Mouse (Mus musculus) forebrain, embryonic 16.5 days (tissue): Measurements from ENCODE around the gene Fam76a. TPM values are rescaled to one million over a fixed set of nuclear protein-coding genes. Genes with fewer than 3 reads are reported as not detected.

Experiments
- ATAC-seq: fragments of 200-750 bp; cut with Nextera tagmentation; 2 replicates; pipeline ENCODE4 v1.8.0; 2017; ENCODE audit warnings: mild to moderate bottlenecking, moderate library complexity
- H3K27ac ChIP-seq: fragments of 300-500 bp; sonication (generic); 2 replicates; pipeline ENCODE4 v1.5.1; 2014; ENCODE audit warnings: low read length, control low read depth
- H3K27me3 ChIP-seq: fragments of 300-500 bp; sonication (generic); replicated peaks from 2 replicates; pipeline ENCODE4 v1.6.1; 2014; ENCODE audit warnings: low read length; ENCODE audit not compliant: control insufficient read depth, insufficient read depth
- H3K36me3 ChIP-seq: fragments of 300-500 bp; sonication (generic); 2 replicates; pipeline ENCODE4 v1.6.1; 2014; ENCODE audit not compliant: control insufficient read depth, insufficient read depth
- H3K4me1 ChIP-seq: fragments of 300-500 bp; sonication (generic); replicated peaks from 2 replicates; pipeline ENCODE4 v1.6.1; 2014; ENCODE audit warnings: low read length; ENCODE audit not compliant: control insufficient read depth, insufficient read depth
- H3K4me2 ChIP-seq: fragments of 300-500 bp; sonication (generic); 2 replicates; pipeline ENCODE4 v1.6.1; 2014; ENCODE audit warnings: mild to moderate bottlenecking, low read length, control low read depth
- H3K4me3 ChIP-seq: fragments of 300-500 bp; sonication (generic); replicated peaks from 2 replicates; pipeline ENCODE4 v1.5.1; 2014; ENCODE audit warnings: mild to moderate bottlenecking, low read length, control low read depth
- H3K9ac ChIP-seq: fragments of 300-500 bp; sonication (generic); replicated peaks from 2 replicates; pipeline ENCODE4 v1.6.1; 2014; ENCODE audit warnings: low read depth, low read length, control low read depth
- H3K9me3 ChIP-seq: fragments of 300-500 bp; sonication (generic); 2 replicates; pipeline ENCODE4 v1.6.1; 2016; ENCODE audit warnings: low read length; ENCODE audit not compliant: control insufficient read depth
- WGBS: fragments of 180-500 bp; shearing (Covaris S2); extraction: QIAGEN DNeasy Blood & Tissue Kit; methylation state at CpG from one replicate; pipeline ENCODE4 v1.1.7; 2014; 5-methylcytosine and 5-hydroxymethylcytosine counted together
- polyA plus RNA-seq: library from polyadenylated mRNA; unstranded; fragments of >200 nt; fragmentation: Nextera tagmentation; extraction: Ambion mirVana; gene quantifications from 2 replicates; pipeline ENCODE4 v1.2.1, GENCODE M21; 2015

The Fam76a gene
- polyA plus RNA-seq, 1 experiment from 2014 or later, result 51.0 TPM

DNA sequence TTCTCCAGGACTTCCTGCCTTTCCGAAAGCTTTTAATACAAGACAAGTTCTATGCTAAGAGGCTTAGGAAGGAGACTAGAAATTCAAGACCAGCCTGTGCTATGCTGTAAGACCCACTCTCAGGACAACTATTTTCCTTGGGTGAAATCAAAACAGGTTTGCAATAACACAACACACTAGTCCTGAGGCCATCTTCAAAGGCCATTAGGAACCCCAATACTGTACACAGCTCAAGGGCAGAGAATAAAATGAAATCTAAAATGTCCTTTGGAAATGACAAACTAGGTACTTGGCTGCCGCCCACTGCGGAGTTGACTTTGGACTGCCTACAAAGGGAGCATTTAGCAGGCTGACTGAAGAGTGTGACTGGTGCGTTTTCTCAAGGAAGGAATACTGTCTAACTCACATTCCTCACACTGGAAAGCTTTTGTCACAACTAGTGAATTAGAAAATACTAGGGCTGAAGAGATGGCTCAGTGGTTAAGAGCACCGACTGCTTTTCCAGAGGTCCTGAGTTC is 16.5 kb downstream of the Fam76a start:
- ATAC-seq, result no peak

DNA sequence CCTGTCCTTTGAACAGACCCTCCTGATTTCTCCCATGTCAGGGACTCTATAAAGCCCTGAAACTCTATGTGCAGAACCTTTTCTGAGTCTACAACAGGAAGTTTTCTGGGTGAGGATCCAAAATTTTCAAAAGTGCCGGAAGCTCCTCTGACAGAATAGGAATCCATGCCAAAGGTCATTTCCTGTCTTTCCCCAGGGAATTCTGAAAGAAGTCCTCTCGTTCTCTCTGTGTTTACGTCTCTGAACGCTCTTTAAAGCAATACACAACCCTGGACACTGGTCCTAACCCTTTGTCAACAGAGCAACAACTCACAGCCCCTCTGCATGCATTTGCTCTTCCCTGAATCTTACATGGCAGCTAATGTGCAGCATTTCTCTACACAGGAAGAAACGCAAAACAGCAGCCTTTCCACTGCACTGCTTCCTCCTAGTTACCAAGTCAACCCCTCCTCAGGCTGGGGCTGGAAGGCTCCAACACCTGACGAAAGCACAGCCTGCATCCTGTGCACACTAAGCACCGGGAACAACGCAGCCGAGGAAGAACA is 17.5 kb downstream of the Fam76a start:
- no peak overlapping the region for H3K4me2 ChIP-seq
- 86% methylated on average over 9 of the region's 9 CpGs for WGBS
- ATAC-seq, result no peak
- H3K4me1 ChIP-seq, result no peaks in the 10 kb centered on the region
- H3K27me3 ChIP-seq, result no peaks in the 10 kb centered on the region
- peaks cover 28% of the 10 kb centered on the region for H3K36me3 ChIP-seq
- no peaks in the 10 kb centered on the region for H3K9me3 ChIP-seq
- no peak overlapping the region for H3K9ac ChIP-seq
- no peak overlapping the region for H3K4me3 ChIP-seq
- H3K27ac ChIP-seq, result no peak overlapping the region

More for the DNA sequence above, 16.5 kb downstream of the Fam76a start:
- no peak overlapping the region for H3K4me2 ChIP-seq
- H3K9me3 ChIP-seq, result no peaks in the 10 kb centered on the region
- WGBS, result 92% methylated on average over 5 of the region's 5 CpGs
- no peak overlapping the region for H3K9ac ChIP-seq
- no peak overlapping the region for H3K27ac ChIP-seq
- no peak overlapping the region for H3K4me3 ChIP-seq
- no peaks in the 10 kb centered on the region for H3K27me3 ChIP-seq
- no peaks in the 10 kb centered on the region for H3K4me1 ChIP-seq
- H3K36me3 ChIP-seq, result peaks cover 33% of the 10 kb centered on the region

GRCm38 (mm10) chr4:132904071-132904470 is 18.3 kb downstream of the Fam76a start:
- H3K9ac ChIP-seq, result no peak overlapping the region
- H3K36me3 ChIP-seq, result peaks cover 21% of the 10 kb centered on the region
- no peaks in the 10 kb centered on the region for H3K9me3 ChIP-seq
- no peak overlapping the region for H3K27ac ChIP-seq
- no peaks in the 10 kb centered on the region for H3K4me1 ChIP-seq
- WGBS, result 93% methylated on average over 2 of the region's 2 CpGs
- no peak overlapping the region for H3K4me2 ChIP-seq
- ATAC-seq, result no peak
- H3K27me3 ChIP-seq, result no peaks in the 10 kb centered on the region
- no peak overlapping the region for H3K4me3 ChIP-seq

GRCm38 (mm10) chr4:132898197-132898596 is 24.2 kb downstream of the Fam76a start:
- Histone ChIP-seq H3K36me3 (peaks cover 9% of the 10 kb centered on the region; the same call in 1 of the 2 replicates), H3K4me3 (no peak overlapping the region), H3K4me1 (no peaks in the 10 kb centered on the region), H3K27ac (no peak overlapping the region), H3K9me3 (no peaks in the 10 kb centered on the region), H3K27me3 (no peaks in the 10 kb centered on the region), H3K4me2 (no peak overlapping the region), H3K9ac (no peak overlapping the region)
- no peak for ATAC-seq
- 90% methylated on average over 9 of the region's 9 CpGs for WGBS

DNA sequence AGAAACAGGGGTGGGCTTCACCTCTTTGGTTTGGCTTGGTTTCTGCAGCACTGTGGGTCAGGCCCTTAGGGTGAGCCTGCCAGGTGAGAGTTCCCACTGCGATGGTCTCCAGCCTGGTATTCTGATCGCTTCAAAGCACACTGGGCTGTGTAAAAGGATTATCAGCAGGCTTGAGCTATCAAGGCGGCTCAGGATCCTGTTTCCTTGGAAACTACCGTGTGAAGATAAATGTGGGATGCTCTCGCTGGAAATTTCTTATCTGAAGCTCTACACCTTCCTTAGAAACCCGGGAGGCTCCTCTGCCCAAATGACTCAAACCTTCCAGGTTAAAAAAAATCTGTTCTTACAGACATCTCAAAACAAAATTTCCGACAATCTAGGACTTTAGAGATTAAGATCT is 28.0 kb downstream of the Fam76a start:
- Histone ChIP-seq H3K4me1 (no peaks in the 10 kb centered on the region), H3K9ac (no peak overlapping the region), H3K36me3 (no peaks in the 10 kb centered on the region), H3K27me3 (no peaks in the 10 kb centered on the region), H3K9me3 (no peaks in the 10 kb centered on the region), H3K4me3 (no peak overlapping the region), H3K4me2 (no peak overlapping the region), H3K27ac (no peak overlapping the region)
- WGBS, result 5% methylated on average over 7 of the region's 7 CpGs
- no peak for ATAC-seq

DNA sequence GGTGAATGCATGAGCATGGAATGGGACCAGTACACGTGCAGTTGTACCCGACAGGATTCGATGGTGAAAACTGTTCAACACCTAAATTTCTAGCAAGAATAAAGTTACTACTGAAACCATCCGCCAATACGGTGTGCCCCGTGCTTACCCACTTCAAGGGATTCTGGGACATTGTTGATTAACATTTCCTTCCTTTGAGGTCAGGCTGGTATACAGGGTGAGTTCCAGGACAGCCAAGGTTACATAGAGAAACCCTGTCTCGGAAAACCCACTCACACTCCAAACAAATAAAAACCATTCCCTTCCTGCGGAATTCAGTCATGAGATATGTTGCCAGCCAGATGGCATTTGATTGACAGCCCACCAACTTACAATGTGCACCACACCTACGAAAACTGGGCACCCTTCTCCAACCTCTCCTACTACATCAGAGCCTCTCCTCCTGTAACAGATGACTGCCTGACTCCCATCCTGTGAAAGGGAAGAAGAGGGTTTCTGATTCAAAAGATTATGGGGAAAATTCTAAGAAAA is 37.4 kb downstream of the Fam76a start:
- H3K9ac ChIP-seq, result peak overlapping the region; percentile 96
- H3K36me3 ChIP-seq, result no peaks in the 10 kb centered on the region
- no peaks in the 10 kb centered on the region for H3K9me3 ChIP-seq
- 7% methylated on average over 9 of the region's 9 CpGs for WGBS
- H3K27me3 ChIP-seq, result no peaks in the 10 kb centered on the region
- peak overlapping the region; percentile 33; the same call in 1 of the 2 replicates for H3K27ac ChIP-seq
- peak overlapping the region; percentile 95 for H3K4me2 ChIP-seq
- peaks cover 24% of the 10 kb centered on the region for H3K4me1 ChIP-seq
- 0 out of 2 replicates have a peak, but pooled peaks have one; percentile 2 for ATAC-seq
- H3K4me3 ChIP-seq, result peak overlapping the region; percentile 83

DNA sequence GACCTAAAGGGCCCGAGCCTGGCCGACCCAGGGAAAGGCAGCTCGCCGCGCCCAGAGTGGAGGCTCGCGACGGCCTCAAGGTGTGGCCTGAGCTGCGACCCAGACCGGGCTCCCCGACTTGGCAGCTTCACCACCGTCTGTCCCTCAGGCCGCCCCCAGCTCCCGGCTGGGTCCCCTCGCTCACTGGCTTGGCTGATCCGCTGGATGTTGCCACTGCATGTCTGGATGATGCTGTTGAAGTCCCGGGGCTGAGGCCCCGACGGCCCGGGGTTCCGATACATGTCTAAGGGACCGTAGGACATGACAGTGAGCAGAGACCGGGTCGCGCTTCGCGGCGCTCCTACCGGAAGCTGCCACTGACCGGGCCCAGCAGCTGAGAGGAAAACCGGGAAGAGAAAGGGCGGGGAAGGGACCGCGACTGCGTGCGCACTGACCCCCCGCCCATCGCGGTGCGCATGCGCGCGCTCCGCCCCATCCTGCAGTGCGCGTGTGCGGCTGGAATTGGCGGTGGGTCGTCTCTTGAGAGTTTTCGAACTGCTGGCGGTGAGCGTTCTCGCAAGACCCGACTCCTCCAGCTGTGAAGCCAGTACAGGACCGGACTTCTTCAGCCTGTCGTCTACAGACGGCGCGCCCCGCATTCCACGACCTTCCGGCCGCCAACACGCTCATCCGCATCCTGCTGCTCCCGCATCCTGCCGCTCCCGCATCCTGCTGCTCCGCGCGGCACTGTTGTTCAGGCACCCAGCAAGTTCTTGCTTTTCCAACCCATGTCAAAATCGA is 38.1 kb downstream of the Fam76a start, which contains the start of gene Stx12:
Stx12 (minus strand) TSS at position 446 of the 780 bp plus-strand sequence.
- H3K27ac ChIP-seq, result peak within 1 kb of the TSS; percentile 63
- peak; percentile 96 for ATAC-seq
- WGBS, result under 1% methylated on average over 72 of the region's 72 CpGs
- no peaks in the 10 kb centered on the region for H3K9me3 ChIP-seq
- peaks cover 24% of the 10 kb centered on the region for H3K4me1 ChIP-seq
- no peaks in the 10 kb centered on the region for H3K27me3 ChIP-seq
- peak within 1 kb of the TSS; percentile 96 for H3K9ac ChIP-seq
- peak within 1 kb of the TSS; percentile 95 for H3K4me2 ChIP-seq
- H3K36me3 ChIP-seq, result no peaks in the 10 kb centered on the region
- peak within 1 kb of the TSS; percentile 83 for H3K4me3 ChIP-seq

DNA sequence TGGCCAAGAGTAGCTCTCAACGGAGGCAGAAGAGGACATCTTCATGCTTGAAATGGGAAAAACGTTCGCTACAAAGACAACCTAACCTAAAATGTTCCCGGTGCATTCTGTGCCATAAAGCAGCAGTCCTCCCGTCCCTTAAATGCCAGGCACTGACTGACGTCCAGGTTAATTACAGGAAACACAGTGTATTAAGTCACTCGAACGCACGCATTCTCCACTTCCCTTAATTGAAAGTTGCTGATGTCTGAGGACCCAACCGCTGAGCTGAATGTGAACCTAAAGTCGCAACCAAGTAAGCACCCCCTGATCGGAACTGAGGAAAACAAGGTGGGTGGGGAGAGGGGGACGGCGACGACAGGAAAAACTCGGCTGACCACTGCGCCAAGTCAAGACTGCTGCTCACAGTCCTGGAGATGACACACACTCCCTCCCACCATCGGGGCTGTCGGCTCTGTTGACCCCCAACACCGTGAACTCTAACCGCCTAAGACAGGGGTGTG is 38.7 kb downstream of the Fam76a start:
- peak overlapping the region; percentile 83 for H3K4me3 ChIP-seq
- WGBS, result 2% methylated on average over 21 of the region's 21 CpGs
- peaks cover 24% of the 10 kb centered on the region for H3K4me1 ChIP-seq
- H3K36me3 ChIP-seq, result no peaks in the 10 kb centered on the region
- peak overlapping the region; percentile 95 for H3K4me2 ChIP-seq
- peak; percentile 7; the same call in 1 of the 2 replicates for ATAC-seq
- no peaks in the 10 kb centered on the region for H3K27me3 ChIP-seq
- H3K9ac ChIP-seq, result peak overlapping the region; percentile 96
- H3K9me3 ChIP-seq, result no peaks in the 10 kb centered on the region
- H3K27ac ChIP-seq, result no peak overlapping the region; the same call in 1 of the 2 replicates
